Mouse (Mus musculus) natural killer cell, adult 2 months (primary cell): ENCODE results near the gene Cyp2d10.
"Not testable (repeated sequence)": the region's sequence is repeated elsewhere in the genome, so short reads cannot be mapped to it uniquely, and the experiment has no call there.

Source experiments
- DNase-seq, 2 experiments: peaks; one replicate each; pipeline ENCODE4 v3.0.0; 2022; ENCODE audit warnings: low spot score in 2 of 2

Cyp2d10 gene

DNA sequence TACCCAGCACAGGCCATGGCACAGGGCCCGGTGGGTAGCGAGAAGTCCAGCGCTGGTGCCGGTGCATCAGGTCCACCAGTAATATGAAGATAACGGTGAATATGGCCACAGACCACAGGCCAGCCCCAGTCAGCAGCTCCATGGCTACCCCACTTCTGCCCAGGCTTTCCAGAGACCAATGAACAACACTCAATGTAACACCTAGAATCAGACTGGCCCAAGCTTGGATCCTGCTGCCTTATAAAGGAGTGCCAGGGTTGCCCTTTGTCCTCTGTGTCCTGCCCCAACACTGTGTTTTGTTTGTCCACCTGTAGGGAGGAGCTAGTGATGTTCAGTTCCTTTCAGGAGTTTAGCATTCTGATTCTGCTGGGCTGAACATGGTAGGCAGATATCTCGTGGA is at the start of gene Cyp2d10:
TSS of gene Cyp2d10 (minus strand) at position 215 of the 400 bp plus-strand sequence.
- DNase-seq: no peak

DNA sequence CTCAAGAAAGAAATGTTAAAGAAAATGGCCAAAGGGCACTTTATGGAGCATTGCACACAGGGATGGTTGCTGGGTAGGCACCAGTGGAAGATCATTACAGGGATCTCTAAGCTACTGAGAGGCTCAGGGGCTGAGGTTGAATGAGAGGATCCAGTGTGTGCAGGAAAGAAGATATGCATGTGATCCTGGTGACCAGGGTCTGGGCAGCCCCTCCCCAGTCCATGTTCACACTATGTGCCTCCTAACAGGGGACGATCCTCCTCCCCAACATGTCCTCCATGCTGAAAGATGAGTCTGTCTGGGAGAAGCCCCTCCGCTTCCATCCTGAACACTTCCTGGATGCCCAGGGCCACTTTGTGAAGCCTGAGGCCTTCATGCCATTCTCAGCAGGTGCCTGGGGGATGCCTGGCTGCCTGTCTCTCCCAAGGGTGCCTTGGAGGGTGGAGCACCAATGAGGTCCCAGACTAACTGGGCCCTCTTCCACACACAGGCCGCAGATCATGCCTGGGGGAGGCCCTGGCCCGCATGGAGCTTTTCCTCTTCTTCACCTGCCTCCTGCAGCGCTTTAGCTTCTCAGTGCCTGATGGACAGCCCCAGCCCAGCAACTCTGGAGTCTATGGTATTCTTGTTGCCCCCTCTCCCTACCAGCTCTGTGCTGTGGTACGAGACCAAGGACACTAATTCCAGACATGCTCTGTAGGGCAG is 49.2 kb upstream of the Cyp2d10 start:
- not testable (repeated sequence) for DNase-seq

DNA sequence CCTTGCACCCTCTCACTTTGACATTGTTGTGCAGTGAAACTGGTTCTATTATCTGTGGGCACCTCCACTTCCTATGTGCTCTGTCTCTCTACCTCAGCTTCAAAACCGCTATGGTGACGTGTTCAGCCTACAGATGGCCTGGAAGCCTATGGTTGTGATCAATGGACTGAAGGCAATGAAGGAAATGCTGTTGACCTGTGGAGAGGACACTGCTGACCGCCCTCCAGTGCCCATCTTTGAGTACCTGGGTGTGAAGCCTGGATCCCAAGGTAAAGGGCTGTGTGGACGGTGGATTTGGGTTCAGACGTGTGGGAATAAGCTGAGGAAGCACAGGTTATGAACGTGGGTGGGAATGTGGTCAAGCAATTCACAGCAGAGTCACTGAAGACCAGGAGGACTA is 46.5 kb upstream of the Cyp2d10 start:
- DNase-seq: not testable (repeated sequence)

DNA sequence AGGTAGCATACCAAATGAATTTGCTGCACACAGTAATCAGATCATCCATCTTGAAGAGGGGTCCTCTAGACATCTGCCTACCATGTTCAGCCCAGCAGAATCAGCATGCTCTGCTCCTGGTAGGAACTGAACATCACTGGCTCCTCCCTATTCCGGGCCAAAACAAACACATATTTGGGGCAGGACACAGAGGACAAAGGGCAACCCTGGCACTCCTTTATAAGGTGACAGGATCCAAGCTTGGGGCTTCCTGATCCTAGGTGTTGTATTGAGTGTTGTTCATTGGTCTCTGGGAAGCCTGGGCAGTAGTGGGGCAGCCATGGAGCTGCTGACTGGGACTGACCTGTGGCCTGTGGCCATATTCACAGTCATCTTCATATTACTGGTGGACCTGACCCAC is 45.1 kb upstream of the Cyp2d10 start:
- DNase-seq: not testable (repeated sequence)

DNA sequence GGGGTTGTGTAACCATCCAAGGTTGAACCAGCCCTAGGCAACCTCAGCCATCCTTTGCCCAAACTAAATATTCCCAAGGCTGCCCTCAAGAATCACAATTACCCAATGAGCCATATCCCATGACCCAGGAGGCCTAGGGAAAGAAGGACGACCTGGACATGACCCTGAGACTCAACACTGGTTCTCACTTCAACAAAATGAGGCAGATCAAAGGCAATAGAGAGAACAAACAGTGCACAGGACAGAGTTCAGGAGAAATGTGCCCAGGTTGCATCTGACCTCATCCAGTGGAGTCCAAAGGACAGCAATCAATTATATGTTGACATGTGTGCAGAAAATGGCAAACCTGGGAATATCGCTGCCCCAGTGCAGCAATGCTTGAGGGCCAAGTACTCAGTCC is 43.0 kb upstream of the Cyp2d10 start:
- not testable (repeated sequence) for DNase-seq

DNA sequence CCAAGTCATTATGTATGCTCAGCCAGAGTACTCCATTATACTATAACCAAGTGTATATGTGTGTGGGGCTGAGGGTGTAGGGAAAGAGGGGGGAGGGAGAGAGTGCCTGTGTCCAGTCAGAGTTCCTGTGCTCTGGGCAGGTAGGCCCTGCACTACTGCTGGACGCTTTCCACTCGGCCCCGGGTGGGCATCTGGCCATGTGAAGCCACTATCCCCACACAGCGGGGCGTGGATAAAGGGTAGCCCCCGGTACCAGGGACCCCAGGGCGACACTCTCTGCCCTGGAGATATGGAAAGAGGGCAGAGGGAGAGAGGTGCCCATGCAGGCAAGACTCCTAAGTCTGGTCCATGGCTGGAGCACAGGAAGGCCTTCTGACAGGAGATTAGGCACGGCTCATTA is 38.2 kb upstream of the Cyp2d10 start:
- no peak for DNase-seq

DNA sequence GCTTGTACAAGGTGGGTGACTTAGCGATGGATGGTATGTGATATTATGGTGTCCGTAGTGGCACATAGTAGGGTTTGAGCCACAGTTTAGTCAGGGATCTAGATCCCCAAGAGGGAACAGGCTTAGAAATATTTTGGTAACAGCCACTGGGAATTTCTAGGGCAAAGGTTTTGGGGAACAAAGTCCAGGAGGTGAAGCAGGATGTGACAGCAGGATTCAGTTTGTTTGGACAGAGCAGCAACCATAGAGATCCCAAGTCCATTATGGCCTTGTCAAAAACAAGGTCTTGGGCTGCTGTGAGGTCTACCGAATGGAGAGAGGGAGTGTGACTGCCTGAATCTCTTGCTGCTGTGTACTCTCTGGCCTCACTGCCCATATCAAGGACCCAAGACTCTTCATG is 36.7 kb upstream of the Cyp2d10 start:
- no peak for DNase-seq

DNA sequence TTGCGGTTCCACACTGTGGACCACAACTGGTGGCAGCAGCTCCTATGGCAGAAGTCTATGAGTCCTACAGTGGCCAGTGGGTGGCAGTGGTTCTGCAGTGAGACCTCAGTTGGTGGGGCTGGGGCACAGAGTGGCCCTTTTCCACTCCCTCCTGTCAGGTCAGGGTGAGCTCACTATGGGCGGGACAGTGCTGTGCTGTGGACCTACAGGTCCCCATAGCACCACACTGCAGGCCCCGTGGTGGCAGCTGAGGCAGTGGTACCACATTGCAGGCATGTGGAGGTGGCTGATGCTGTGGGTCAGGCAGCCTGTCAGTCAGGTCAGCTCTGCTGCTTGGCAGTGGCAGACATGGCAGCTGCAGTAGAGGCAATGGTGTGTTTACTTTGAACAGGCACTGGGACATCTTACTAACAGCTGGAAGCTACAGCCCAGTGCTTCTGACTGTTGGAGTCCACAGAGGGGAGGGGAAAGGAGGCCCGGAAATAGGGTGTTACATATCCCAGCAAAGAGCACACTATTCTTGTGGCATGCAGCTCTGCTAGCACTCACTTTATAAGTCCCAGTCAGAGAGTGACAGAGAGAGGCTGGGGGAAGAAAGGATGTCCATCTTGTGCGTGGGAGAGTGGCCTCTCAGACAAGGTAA is 31.1 kb upstream of the Cyp2d10 start:
- DNase-seq: no peak

DNA sequence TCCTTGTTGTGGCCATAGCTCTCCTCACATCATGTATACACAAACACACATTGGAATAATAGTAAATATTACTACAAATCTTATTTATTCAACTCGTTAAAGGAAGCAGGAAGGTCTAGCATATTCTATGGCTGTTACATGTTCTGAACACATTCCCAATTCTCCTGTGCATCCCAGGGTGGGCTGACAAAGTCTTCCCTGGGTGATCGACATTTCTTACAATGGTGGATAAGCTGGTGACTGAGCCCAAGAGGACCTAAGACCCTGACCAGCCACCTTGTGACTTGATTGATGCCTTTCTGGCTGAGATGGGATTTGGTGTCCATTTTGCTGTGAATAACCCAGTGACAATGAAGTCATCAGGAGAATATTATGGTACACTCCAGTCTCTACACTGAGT is 28.6 kb upstream of the Cyp2d10 start:
- no peak for DNase-seq

DNA sequence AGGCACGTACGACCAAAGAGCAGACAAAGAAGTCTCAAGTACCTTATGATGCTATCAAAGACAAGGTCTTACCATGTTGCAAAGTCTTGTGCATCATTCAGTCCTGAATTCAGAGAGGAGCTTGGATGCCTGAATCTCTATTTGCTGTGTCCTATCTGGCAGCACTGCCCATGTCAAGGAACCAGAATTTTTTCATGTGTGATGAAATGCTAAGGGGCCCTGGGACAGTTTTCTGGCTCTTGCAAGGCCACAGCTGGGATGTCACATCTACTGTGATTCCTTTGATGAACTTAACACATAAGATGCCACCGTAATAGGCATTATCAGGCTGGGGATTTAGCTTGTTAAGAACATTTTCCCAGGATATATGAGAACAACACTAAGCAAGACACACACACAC is 28.0 kb upstream of the Cyp2d10 start:
- DNase-seq: no peak

DNA sequence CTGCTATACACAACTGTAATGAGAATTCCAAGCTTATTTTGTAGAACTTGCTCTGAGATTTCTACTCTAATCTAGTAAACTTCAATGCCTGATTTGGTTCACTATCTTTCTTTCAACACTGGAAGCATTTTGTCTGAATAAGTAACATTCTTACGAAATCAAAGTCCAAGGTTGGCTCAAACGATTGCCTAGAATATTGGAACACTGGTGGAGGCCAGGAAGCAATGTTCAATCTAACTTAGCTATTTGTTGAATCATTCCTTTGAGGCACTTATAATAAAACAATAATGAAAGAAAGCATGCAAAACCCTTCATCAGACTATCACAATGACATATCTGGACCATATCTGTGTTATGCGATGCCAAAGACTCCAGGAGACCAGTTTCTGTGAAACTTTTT is 27.5 kb upstream of the Cyp2d10 start:
- DNase-seq: no peak

DNA sequence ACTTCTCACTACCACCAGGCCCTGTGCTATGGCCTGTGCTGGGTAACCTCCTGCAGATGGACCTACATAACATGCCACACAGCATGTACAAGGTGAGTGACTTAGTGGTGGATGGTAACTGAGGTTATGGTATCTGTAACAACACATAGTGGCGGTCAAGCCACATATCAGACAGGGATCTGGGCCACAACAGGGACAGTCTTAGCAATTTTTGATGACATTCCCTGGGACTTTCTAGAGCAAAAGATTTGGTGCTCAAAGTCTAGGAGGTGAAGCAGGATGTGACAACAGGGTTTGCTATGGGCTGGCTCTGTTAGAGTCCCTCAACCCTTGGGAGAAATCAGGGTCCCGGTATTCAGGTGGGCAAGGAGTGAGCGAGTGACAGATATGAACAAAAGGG is 26.6 kb upstream of the Cyp2d10 start:
- no peak for DNase-seq

DNA sequence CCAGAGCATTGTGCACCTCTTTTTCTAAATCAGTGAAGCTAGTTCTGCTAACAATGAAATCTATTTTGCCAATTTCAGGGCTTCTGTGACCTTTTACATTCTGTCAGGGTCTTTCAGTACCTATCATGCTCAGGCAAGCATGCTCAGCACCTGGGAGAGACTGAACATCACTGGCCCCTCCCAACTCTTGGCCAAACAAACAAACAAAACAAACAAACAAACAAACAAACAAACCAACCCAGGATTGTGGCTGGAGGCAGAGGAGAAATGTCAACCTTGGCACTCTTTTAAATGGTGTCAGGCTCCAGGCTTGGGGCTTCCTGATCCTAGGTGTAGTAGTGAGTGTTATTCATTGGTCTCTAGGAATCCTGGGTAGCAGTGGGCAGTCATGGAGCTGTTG is 26.1 kb upstream of the Cyp2d10 start, which contains the start of gene Cyp2d9:
TSS of gene Cyp2d9 (plus strand) at position 301 of the 400 bp plus-strand sequence.
- no peak for DNase-seq

DNA sequence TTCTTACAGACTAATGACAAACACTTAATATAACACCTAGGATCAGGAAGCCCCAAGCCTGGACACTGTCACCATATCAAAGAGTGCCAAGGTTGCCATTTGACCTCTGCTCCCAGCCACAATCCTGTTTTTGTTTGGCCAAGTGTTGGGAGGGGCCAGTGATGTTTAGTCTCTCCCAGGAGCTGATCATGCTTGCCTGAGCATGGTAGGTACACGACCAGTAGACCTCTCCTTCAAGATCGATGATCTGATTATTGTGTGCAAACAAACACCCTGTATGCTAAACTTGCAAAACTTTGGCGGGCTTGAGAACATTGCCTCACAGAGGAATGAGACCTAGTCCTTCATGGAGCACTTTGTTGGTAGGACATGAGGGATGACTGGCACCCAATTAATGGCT is 16.5 kb upstream of the Cyp2d10 start:
- no peak for DNase-seq

DNA sequence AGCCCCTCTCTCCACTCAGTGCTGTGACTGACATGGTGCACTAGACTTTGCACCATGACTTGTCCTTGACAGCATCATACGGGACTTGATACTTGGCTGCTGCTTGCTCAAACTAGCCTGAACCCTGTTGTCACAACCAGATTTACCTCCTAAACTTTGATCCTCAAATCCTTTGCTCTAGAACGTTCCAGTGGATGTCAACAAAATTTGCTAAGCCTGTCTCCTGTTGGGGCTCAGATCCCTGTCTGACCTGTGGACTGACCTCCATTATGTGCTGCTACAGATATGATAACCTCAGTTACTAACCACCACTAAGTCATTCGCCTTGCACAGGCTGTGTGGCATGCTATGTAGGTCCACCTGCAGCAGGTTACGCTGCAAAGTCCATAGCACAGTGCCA is 15.9 kb upstream of the Cyp2d10 start:
- DNase-seq: no peak

DNA sequence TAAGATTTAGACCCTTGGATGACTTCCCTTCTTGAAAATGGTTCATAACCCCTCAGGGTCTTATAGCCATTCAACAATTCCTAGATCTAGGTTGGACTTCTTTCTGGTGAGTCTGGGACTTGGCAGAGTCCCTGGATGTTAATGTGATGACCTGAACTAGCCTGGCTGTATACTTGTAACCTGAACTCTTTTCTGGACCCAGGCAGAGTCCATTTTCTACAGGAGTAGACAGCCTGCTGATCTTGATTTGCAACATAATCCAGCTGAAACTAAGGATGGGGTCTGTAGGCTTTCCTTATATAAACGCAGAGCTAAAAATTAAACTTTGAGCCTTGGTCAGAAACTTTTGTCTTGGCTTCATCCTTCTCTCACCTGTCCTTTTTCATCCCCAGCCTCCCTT is 11.6 kb upstream of the Cyp2d10 start:
- no peak for DNase-seq

DNA sequence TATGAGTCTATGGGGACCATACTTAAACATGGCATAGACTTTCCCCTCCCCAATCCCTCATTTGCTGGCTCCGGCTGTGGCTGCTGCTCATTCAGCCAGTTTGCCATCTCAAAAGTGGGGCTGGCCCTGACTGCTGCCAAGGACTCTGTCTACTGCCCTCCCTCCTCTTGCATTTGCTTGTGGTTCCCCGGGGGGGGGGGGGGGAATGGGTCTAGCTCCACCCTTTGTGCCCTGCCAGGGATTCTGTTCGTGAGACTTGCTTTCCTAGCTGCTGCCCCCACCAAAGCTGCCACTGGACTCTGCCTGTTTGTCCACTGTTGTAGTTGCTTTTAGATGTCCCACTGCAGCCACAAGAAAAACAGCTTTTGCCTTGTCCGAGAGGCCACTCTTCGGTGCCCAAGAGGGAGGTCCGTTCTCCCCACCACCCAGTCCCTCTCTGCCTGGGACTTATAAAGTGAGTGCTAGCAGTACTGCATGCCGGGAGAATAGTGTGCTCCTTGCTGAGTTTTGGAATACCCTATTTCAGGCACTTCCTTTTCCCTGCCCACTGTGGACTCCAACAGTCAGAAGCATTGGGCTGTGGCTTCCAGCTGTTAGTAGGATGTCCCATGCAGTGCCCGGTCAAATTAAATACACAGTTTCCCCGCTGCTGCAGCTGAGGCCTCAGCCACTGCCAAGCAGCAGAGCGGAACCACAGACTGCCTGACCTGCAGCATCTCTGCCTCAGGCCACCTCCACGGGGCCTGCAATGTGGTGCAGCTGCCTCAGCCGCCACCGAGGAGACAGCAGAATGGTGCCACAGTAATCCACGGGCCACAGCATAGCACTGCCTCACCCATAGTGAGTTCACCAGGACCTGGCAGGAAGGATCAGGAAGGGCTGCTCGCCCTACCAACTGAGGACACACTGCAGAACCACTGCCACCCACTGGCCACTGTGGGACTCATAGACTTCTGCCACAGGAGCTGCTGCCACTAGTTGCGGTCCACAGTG is 10.1 kb upstream of the Cyp2d10 start:
- DNase-seq: peak; percentile 55 to 70

DNA sequence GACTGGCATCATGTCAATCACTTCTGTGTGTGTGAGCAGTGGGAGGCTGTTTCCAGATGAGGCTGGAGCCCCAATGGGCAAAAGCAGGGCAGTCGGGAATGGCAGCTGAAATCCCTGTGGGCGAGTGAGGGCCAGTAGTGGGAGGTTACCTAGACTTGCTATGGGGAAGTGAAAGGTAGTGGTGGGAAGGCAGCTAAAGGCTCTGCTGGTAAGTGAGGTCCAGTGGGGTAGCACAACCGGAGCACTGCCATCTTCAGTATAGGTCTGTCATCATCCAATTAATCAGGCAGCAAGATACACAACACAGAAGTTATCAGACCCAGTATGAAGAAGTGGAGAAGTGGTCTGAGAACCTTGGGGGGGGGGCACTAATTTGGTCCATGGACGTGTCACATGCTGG is 541 bp upstream of the Cyp2d10 start:
- DNase-seq: no peak

DNA sequence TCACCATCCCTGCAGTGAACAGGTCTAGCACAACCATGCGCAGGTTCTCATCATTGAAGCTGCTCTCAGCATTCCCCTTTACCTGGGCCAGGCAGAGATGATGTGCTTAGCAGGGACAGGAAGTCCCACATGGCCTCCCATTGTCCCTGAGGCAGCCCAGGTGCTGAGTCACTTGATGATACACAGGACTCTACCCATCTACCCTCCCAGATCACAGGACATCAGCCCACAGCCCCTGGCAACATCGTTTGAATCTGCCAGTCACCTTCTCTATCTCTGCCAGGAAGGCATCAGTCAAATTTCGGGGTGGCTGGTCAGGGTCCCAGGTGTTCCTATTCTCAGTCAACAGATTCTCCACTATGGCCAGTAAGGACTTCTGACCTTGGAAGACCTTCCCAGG is 2.8 kb downstream of the Cyp2d10 start:
- no peak for DNase-seq

DNA sequence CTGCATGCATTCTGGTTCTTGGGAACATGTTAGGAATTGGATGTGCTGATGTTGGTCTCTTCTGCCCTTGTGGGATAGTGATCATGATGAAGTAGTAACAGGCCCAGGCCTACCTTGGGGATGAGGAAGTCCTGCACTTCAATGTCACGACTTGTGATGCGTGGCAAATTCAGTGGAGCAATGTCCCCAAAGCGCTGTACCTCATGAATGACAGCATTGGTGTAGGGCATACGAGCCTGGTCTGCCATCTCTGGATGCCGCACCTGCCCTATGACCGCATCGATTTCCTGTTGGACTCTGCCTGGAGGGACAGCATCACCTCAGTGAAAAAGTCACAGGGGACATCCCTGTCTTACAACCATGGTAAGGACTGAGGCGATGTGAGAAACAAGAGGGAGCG is 3.4 kb downstream of the Cyp2d10 start:
- DNase-seq: no peak

DNA sequence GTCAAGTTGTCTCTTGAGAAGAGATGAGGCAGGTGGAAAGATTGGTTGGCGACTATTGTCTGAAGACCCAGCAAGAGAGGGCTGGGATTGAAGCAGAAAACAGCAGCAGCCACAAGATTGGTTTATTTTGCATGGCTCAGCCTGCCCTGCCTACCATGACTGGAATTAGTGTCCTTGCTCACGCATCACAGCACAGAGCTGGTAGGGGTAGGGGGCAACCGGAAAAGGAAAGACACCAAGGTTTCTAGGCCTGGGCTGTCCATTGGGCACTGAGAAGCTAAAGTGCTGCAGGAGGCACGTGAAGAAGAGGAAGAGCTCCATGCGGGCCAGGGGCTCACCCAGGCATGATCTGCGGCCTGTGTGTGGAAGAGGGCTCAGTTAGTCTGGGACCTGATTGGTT is 4.3 kb downstream of the Cyp2d10 start:
- DNase-seq: no peak

DNA sequence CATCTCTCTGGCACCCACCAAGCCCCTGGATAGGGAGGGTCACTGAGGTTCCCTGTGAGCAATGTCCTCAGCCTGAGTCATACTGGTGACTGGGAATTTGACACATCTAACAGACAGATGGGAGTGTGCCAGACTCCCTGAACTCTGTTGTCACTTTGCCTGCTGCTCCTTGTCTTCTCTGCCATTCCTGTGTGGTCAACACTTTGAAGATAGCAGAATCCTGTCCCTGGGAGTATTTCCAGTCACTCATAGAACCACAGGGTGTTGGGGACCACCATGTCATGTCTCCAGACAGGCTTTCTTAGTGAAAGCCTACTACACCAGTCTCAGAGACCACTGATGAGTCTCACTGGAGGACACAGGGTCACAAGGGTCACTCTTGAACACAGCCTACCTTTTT is 4.9 kb downstream of the Cyp2d10 start:
- no peak for DNase-seq
